Mouse (Mus musculus) left cerebral cortex, adult 2 months (tissue): ENCODE measurements at regions not wholly inside any gene's neighbourhood (a gene's known extent, or its start where the extent isn't known, plus 50 kb on each side); places are given as distances from the start of the nearest gene placed in this dataset.

Source experiments
- DNase-seq, 2 experiments: peaks; one replicate each; pipeline ENCODE4 v3.0.0; 2021 to 2022; ENCODE audit warnings: low spot score in 2 of 2, mixed read lengths in 1 of 2; ENCODE audit errors: extremely low spot score in 1 of 2
- H3K27ac ChIP-seq: fragments of 200-600 bp; 2 replicates; pipeline ENCODE4 v1.8.1; 2022
- H3K4me3 ChIP-seq: fragments of 200-600 bp; 2 replicates; pipeline ENCODE4 v1.8.1; 2022
- CTCF ChIP-seq: fragments of 200-600 bp; IDR thresholded peaks from 2 replicates; pipeline ENCODE4 v1.8.1; 2022; ENCODE audit warnings: antibody characterized with exemption, mild to moderate bottlenecking, moderate library complexity
- intact Hi-C: fragments of 180-260 bp; cut with DNase I; formaldehyde crosslinking; loops from one replicate; pipeline ENCODE4 v1.15.1; 2025

DNA sequence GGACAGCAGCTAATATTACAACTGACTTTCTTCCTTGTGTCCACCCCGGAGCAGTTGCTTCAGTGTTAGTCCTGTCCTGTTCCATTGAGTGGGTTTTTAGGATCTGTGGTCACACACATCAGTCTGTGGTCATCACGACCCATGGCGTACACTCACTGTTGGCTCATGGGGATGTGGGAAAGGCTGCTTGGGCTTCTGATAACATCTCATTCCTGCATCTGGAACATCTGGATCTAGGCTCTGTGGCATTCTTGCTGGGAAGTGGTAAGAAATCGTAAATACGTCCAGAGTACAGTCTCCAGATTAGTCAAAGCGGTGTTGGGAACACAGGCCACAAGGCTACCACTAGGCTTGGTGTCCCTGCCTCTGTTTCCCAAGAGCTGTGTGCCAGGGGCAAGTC is 362.7 kb upstream of the Tbx3 start:
- no peak overlapping the region for H3K27ac ChIP-seq
- no peak overlapping the region for H3K4me3 ChIP-seq
- DNase-seq = no peak
- intact Hi-C loops = no loop called here
- TF ChIP-seq CTCF = no peak

DNA sequence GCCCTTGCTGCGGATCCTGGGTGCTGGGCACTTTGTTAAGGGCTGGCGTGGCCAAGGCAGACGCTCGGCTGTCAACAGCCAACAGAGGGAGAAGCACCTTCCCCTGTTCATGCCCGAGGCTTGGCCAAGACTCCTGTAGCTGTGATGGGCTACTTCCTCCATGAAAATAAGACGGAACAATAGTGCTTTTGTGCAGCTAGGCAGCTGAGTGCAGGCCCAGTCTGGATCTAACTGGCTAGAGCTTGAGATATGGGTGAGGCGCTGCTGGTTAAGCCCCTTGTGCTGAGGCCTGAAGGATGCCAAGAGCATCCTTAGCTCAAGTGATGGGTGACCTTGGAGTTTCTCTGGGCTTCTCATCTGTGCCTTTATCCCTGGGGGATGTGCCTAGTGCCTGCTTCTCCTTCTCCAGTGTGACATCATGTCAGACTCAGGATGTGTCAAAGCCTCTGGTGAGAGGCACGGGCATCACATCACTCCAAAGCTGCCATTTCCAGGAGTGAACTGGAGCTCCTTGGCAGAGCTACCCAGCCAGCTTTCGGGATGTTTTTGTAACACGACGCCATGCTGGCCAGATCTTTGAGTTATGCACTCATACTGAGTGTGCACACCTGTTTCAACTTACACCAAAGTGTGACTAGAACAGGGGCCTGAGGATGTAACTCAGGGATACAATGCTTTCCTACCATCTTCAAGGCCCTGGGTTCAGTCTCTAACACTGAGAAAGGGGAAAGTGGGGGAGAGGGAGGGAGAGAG is 360.1 kb upstream of the Tbx3 start:
- no peak for DNase-seq
- intact Hi-C loops = no loop called here
- TF ChIP-seq CTCF = no peak
- no peak overlapping the region for H3K27ac ChIP-seq
- H3K4me3 ChIP-seq = no peak overlapping the region

DNA sequence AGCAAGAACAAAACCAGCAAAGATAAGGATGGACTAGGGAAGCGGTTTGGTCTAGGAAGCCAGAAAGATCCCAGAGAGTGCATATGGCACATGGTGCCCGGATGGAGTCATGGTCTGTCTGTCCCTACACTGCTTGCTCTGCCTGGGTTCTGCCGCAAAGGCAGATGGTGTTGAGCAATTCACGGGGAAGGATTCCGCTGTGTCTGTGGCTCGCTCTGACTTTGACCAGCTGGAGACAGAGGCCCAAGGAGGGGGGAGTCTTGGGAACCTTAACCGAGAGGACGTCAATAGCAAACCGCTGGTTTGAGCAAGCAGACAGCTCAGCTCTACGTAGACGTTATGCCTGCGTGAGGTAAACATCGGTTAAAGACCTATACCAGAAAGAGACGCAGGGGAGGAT is 357.7 kb upstream of the Tbx3 start:
- peak in 1 of 2 experiments; percentile 11 for DNase-seq
- no peak for TF ChIP-seq CTCF
- H3K27ac ChIP-seq = no peak overlapping the region
- intact Hi-C loops = no loop called here
- H3K4me3 ChIP-seq = no peak overlapping the region

DNA sequence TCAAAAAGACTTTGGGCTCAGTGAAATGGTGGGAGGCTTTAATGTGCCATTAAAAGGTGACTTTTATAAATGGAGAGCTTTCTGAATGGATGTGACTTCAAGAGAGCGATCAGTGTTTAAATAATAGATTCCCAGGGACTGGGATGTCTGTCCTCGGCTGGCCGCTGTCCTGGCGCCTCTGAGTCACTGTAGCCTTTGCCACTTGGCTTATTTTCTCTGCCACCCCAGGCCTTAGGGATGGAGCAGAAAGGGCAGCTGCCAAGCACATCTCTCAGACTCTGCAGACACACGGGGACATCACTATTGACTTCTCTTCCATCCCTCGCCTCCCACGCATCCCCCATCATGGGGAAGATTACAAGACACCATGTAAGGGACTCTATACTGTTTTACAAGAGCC is 355.3 kb upstream of the Tbx3 start:
- DNase-seq = no peak
- TF ChIP-seq CTCF = no peak
- Histone ChIP-seq H3K27ac (no peak overlapping the region), H3K4me3 (no peak overlapping the region)
- intact Hi-C loops = no loop called here

DNA sequence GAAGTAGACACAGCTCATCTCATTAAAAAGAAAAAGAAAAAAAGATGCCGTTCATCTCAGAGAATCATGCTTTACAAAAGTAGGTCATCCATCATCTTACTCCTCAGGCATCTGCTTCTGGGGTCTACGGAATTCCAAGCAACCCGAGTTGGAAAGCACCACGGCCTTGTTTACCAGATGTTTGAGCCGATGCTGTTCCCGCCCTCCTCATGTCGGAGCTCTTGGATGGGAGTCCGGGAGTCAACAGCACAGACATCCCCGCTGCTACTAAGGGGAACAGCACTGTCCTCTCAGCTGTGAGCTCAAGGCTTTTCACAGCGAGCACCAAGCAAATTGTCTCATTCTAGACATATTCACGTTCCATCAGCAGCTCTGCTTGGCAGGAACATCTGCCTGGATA is 352.9 kb upstream of the Tbx3 start:
- Histone ChIP-seq H3K4me3 (no peak overlapping the region), H3K27ac (no peak overlapping the region)
- intact Hi-C loops = no loop called here
- DNase-seq = no peak
- TF ChIP-seq CTCF = no peak

DNA sequence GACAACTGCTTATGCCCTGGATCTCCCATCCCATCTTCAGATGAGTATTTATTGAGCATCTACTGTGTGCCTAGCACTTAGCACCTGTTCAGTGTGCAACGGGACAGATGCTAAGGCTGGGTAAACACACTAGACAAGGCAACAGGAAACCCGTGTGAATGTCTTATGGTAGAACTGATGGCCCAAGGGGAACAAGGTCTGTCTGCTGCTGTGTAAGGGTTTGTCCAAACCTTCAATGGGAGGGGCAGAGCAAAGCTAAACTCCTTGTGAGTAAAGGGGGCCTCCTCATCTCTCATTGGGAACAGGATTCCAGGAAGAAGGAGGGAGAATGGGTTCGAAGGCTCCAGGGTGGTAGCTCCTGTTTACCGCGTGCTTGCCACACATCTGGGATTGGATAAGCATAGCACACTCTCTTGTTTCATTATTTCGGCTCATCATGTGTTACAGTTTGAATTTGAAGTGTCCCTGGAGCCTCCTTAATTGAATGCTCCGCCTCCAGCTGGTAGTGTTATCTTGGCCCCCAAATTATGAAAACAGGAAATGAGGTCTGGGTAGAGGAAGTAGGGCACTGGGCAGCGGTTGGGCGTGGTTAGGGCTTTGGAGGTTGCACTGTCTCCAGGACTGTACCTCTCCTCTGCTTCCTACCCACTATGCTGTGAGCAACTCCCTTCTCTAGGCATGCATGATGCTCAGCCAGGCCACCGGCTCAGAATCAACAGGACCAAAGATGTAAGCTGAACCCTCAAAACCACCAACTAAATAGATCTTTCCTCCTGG is 348.9 kb upstream of the Tbx3 start:
- Histone ChIP-seq H3K4me3 (no peak overlapping the region), H3K27ac (no peak overlapping the region)
- TF ChIP-seq CTCF = no peak
- intact Hi-C loops = no loop called here
- no peak for DNase-seq

DNA sequence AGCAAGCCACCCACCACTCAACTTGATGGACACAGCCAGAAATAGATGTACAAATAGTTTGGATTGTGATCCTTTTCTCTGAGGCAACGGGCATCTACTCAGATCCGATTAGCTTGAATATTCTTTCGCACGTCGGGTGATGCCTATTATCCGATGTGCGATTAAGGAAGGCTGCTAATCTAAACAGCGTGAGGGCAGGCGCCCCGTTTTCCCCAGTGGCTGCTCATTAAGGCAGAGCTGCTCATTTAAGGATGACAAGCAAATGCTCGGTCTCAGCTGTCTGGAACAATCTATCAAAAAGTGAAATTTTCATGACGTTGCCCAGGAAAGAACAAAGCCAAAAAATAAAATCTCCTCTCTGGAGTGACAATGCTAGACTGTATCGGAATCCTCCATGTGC is 348.1 kb upstream of the Tbx3 start:
- TF ChIP-seq CTCF = no peak
- Histone ChIP-seq H3K27ac (no peak overlapping the region), H3K4me3 (no peak overlapping the region)
- DNase-seq = no peak
- intact Hi-C loops = no loop called here

DNA sequence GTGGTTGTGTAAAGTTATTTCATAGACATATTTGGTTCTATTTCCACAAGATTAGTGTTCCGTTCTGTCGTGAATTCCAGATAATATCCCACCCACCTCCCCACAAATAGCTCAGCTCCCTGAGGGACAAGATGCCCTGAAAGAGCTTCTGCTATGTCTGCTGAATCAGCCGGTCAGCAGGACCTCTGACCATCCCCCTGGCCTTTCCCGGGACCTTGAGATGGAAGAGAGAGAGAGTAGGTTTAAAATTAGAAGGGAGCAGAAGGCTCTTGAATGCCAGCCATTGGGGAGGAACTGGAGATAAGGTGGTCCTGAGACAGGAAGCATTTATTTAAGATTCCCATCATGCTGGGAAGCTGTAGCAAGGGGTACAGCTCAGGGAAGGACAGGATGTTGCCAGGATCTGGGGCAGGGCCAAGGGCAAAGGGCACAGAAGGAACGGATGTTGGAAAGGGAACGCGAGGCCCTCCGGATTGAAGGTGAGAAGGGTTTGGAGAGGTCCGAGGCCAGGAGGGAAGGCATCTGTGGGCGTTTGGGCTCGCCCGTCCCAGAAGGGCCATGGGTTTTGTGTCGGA is 344.7 kb upstream of the Tbx3 start:
- Histone ChIP-seq H3K4me3 (no peak overlapping the region), H3K27ac (no peak overlapping the region)
- intact Hi-C loops = no loop called here
- no peak for DNase-seq
- no peak for TF ChIP-seq CTCF

DNA sequence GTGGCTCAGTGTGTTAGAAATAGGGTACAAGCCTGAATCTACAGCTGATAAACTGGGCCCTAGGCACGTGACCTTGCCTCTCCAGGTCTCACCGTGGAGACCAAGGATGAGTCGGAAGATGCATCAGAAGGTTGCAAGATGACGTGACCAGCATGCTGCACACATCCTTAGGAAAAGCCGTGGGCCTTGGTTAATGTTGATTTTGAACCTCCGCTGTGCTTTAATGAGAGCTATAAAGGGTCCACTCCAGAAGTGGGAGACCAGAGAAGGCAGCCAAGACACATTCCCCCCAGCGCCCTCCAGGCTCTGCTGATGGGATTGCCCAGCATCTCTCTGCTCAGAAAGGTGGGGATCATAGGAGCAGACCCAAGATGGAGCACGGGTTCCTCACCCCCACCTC is 343.6 kb upstream of the Tbx3 start:
- no peak for TF ChIP-seq CTCF
- intact Hi-C loops = no loop called here
- DNase-seq = no peak
- Histone ChIP-seq H3K4me3 (no peak overlapping the region), H3K27ac (no peak overlapping the region)

DNA sequence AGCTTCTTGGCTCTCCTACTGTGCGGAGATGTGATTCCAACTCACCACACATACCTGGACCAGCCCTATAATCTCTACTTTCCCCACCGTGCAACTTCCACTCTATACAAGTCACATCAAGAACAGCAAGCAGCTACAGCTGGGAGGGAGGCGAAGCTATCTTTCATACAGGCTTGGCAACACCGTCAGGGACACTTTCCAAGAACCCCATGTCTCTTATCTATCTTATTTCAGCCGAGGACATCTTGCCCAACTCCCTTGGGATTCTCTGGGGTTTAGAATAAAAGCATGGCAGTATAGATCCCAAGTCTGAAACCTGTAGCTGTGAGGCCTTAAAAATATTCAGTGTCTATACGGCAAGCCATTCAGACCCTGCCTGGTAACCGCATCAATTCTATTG is 341.5 kb upstream of the Tbx3 start:
- Histone ChIP-seq H3K27ac (no peak overlapping the region), H3K4me3 (no peak overlapping the region)
- no peak for TF ChIP-seq CTCF
- intact Hi-C loops = no loop called here
- DNase-seq = no peak

DNA sequence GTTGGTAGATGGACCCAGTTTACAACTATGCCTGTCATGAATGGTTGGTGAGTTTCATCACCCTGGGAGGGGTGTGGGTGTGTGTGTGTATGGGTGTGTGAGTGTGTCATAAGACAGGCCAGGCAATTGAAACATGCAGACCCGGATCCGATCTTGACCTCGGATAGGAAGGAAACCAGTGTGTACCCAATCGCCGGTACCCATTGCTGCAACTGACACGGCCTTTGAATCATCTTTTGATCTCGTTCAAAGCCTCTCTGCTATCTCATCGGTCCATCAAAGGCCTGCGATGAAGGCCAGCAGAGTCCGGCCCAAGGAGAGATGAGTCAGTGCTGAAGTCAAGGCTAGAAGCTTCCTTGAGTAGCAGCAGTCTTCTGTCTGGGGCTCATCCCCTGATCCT is 341.1 kb upstream of the Tbx3 start:
- H3K4me3 ChIP-seq = no peak overlapping the region
- DNase-seq = no peak
- intact Hi-C loops = no loop called here
- TF ChIP-seq CTCF = no peak
- H3K27ac ChIP-seq = no peak overlapping the region

DNA sequence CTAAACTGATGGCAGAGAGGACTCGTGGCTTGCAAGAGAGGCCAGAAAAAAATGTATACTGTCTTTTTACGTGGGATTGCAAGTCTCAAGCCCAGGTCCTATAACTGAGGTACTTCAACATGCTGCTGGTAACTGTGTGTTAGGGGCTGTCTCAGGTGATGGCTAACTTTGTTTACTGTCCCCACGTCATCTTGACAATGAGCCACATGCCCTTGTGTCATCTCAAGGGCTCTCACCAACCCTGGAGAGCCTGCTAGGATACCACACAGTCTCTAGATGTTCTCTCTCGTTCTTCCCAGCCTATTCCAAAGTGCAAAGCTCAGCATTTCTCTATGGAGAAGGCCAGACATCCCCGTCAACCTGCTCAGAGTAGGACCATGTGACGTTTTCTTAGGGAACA is 340.6 kb upstream of the Tbx3 start:
- H3K27ac ChIP-seq = no peak overlapping the region
- no peak overlapping the region for H3K4me3 ChIP-seq
- TF ChIP-seq CTCF = no peak
- intact Hi-C loops = no loop called here
- no peak for DNase-seq

DNA sequence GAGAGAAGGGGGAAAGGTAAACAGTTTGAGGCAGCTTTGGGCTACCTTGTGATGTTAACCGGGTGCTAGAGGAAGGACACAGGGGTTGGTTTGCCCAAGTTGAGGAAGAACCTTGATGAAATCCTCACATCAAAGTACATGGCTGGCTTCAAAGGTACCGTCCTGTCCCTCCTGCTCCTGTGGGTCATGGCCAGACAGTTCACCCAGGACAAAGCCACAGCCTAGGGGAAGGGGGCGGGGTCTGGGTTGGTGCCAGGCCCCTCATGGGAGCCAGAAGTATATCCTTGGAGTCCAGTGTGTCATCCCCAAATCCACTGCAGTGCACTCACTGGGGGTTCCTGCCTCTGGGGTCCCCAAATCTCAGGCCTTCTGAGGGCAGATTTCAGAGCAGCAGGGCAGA is 339.0 kb upstream of the Tbx3 start:
- Histone ChIP-seq H3K4me3 (no peak overlapping the region), H3K27ac (no peak overlapping the region)
- TF ChIP-seq CTCF = no peak
- intact Hi-C loops = no loop called here
- DNase-seq = no peak
